Mouse (Mus musculus) urinary bladder, postnatal 4 days (tissue): ENCODE data around the gene Cadps2.

Experiments
- DNase-seq, 2 experiments: peaks; one replicate each; pipeline ENCODE4 v3.0.0; 2021 to 2022; ENCODE audit warnings: low spot score in 2 of 2

The Cadps2 gene

GRCm38 (mm10) chr6:23567651-23568050, 271.6 kb downstream of the Cadps2 start:
- DNase-seq: no peak

- DNase-seq: no peak
Measured at GRCm38 (mm10) chr6:23549874-23550273, 289.3 kb downstream of the Cadps2 start.

GRCm38 (mm10) chr6:23523710-23524109, 315.5 kb downstream of the Cadps2 start:
- no peak for DNase-seq

GRCm38 (mm10) chr6:23522556-23522955, 316.7 kb downstream of the Cadps2 start:
- DNase-seq: no peak

GRCm38 (mm10) chr6:23498611-23499010, 340.6 kb downstream of the Cadps2 start:
- no peak for DNase-seq

GRCm38 (mm10) chr6:23491804-23492203, 347.4 kb downstream of the Cadps2 start:
- DNase-seq: no peak

GRCm38 (mm10) chr6:23490431-23490830, 348.8 kb downstream of the Cadps2 start:
- DNase-seq: no peak

- no peak for DNase-seq
Measured at GRCm38 (mm10) chr6:23489046-23489445, 350.2 kb downstream of the Cadps2 start.

GRCm38 (mm10) chr6:23472686-23473085, 366.5 kb downstream of the Cadps2 start:
- no peak for DNase-seq

GRCm38 (mm10) chr6:23471830-23472229, 367.4 kb downstream of the Cadps2 start:
- no peak for DNase-seq

- no peak for DNase-seq
Measured at GRCm38 (mm10) chr6:23467885-23468284, 371.3 kb downstream of the Cadps2 start.

- DNase-seq: no peak
Measured at GRCm38 (mm10) chr6:23462600-23463280, 376.5 kb downstream of the Cadps2 start.

GRCm38 (mm10) chr6:23457748-23458147, 381.5 kb downstream of the Cadps2 start:
- peak in 1 of 2 experiments; percentile 66 for DNase-seq

GRCm38 (mm10) chr6:23453907-23454306, 385.3 kb downstream of the Cadps2 start:
- no peak for DNase-seq

GRCm38 (mm10) chr6:23439897-23440296, 399.3 kb downstream of the Cadps2 start:
- DNase-seq: no peak

GRCm38 (mm10) chr6:23410256-23411049, 428.8 kb downstream of the Cadps2 start:
- no peak for DNase-seq

GRCm38 (mm10) chr6:23394131-23394530, 445.1 kb downstream of the Cadps2 start:
- no peak for DNase-seq

GRCm38 (mm10) chr6:23392711-23393110, 446.5 kb downstream of the Cadps2 start:
- no peak for DNase-seq

GRCm38 (mm10) chr6:23386711-23387110, 452.5 kb downstream of the Cadps2 start:
- no peak for DNase-seq

- DNase-seq: no peak
Measured at GRCm38 (mm10) chr6:23383004-23383347, 456.2 kb downstream of the Cadps2 start.

GRCm38 (mm10) chr6:23382283-23383003, 456.8 kb downstream of the Cadps2 start:
- DNase-seq: no peak

- no peak for DNase-seq
Measured at GRCm38 (mm10) chr6:23376327-23376726, 462.9 kb downstream of the Cadps2 start.
